Mouse (Mus musculus) hindbrain, embryonic 11.5 days (tissue): ENCODE results near the gene Fabp2. TPM values are rescaled to one million over a fixed set of nuclear protein-coding genes. Genes with fewer than 3 reads are reported as not detected.

ENCODE experiments used
- ATAC-seq: fragments of 200-750 bp; cut with Nextera tagmentation; 2 replicates; pipeline ENCODE4 v1.8.0; 2017; ENCODE audit warnings: mild to moderate bottlenecking, moderate TSS enrichment, moderate library complexity; ENCODE audit not compliant: low FRiP score
- DNase-seq: peaks from one replicate; pipeline ENCODE4 v3.0.0-alpha.2; 2015; ENCODE audit warnings: low spot score
- H3K27ac ChIP-seq: fragments of 300-500 bp; sonication (generic); 2 replicates; pipeline ENCODE4 v1.5.1; 2014; ENCODE audit warnings: mild to moderate bottlenecking, low read depth, low read length
- H3K27me3 ChIP-seq: fragments of 300-500 bp; sonication (generic); 2 replicates; pipeline ENCODE4 v1.6.1; 2014; ENCODE audit warnings: mild to moderate bottlenecking, low read length, moderate library complexity, mixed read lengths; ENCODE audit not compliant: control insufficient read depth, insufficient read depth
- H3K36me3 ChIP-seq: fragments of 300-500 bp; sonication (generic); 2 replicates; pipeline ENCODE4 v1.6.1; 2014; ENCODE audit warnings: mild to moderate bottlenecking, low read length, moderate library complexity, mixed read lengths; ENCODE audit not compliant: control insufficient read depth, insufficient read depth
- H3K4me1 ChIP-seq: fragments of 300-500 bp; sonication (generic); replicated peaks from 2 replicates; pipeline ENCODE4 v1.6.1; 2014; ENCODE audit warnings: low read length, mixed read lengths; ENCODE audit not compliant: control insufficient read depth, insufficient read depth
- H3K4me2 ChIP-seq: fragments of 300-500 bp; sonication (generic); replicated peaks from 2 replicates; pipeline ENCODE4 v1.6.1; 2014; ENCODE audit warnings: mild to moderate bottlenecking, low read depth, low read length
- H3K4me3 ChIP-seq: fragments of 300-500 bp; sonication (generic); 2 replicates; pipeline ENCODE4 v1.5.1; 2014; ENCODE audit warnings: low read depth, low read length
- H3K9ac ChIP-seq: fragments of 300-500 bp; sonication (generic); 2 replicates; pipeline ENCODE4 v1.6.1; 2014; ENCODE audit warnings: low read depth, low read length
- H3K9me3 ChIP-seq: fragments of 300-500 bp; sonication (generic); 2 replicates; pipeline ENCODE4 v1.6.1; 2016; ENCODE audit warnings: low read length; ENCODE audit not compliant: control insufficient read depth
- WGBS: fragments of 180-500 bp; shearing (Covaris S2); extraction: QIAGEN DNeasy Blood & Tissue Kit; methylation state at CpG from one replicate; pipeline ENCODE4 v1.1.7; 2014; 5-methylcytosine and 5-hydroxymethylcytosine counted together
- polyA plus RNA-seq: library from polyadenylated mRNA; unstranded; fragments of >200 nt; fragmentation: Nextera tagmentation; extraction: Ambion mirVana; gene quantifications from 2 replicates; pipeline ENCODE4 v1.2.1, GENCODE M21; 2014

Gene Fabp2
- polyA plus RNA-seq: not detected in 2 replicates

GRCm38 (mm10) chr3:122894772-122895171 lies at the start of gene Fabp2:
Fabp2 (plus strand) TSS chr3:122895072.
- no peaks in the 10 kb centered on the region for H3K36me3 ChIP-seq
- ATAC-seq (no peak), DNase-seq (no peak)
- no peak within 1 kb of the TSS for H3K9ac ChIP-seq
- WGBS: 92% methylated on average over 3 of the region's 3 CpGs
- H3K4me1 ChIP-seq: no peaks in the 10 kb centered on the region
- no peaks in the 10 kb centered on the region for H3K27me3 ChIP-seq
- H3K9me3 ChIP-seq: no peaks in the 10 kb centered on the region
- H3K4me3 ChIP-seq: no peak within 1 kb of the TSS
- H3K4me2 ChIP-seq: no peak within 1 kb of the TSS
- no peak within 1 kb of the TSS for H3K27ac ChIP-seq

- no peak overlapping the region for H3K27ac ChIP-seq
- WGBS: 80% methylated on average over 5 of the region's 5 CpGs
- no peaks in the 10 kb centered on the region for H3K27me3 ChIP-seq
- H3K4me2 ChIP-seq: no peak overlapping the region
- H3K9ac ChIP-seq: no peak overlapping the region
- DNase-seq (no peak), ATAC-seq (no peak)
- no peak overlapping the region for H3K4me3 ChIP-seq
- no peaks in the 10 kb centered on the region for H3K9me3 ChIP-seq
- no peaks in the 10 kb centered on the region for H3K36me3 ChIP-seq
- H3K4me1 ChIP-seq: no peaks in the 10 kb centered on the region
These were observed 46.4 kb upstream of the Fabp2 start for GRCm38 (mm10) chr3:122848410-122849034.

DNA sequence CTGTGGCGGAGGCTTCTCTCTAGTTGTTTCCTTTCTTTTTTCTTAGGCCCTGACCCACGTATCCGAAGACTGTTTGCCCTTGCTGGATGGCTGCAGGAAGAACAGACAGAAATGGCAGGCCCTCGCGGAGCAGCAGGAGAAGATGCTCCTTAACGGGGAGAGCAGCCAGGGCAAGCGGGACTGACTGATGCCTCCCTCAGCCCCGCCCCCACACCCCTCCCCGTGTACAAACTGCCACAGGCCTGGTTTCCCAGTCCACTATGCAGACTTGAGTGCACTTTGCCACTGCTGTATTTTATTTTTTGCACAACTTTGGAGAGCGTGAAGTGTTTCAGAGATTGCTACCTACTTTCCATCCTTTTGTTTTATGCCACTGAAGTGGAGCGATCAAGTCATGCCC lies 39.7 kb upstream of the Fabp2 start:
- DNase-seq (no peak), ATAC-seq (no peak)
- H3K36me3 ChIP-seq: no peaks in the 10 kb centered on the region
- no peaks in the 10 kb centered on the region for H3K27me3 ChIP-seq
- H3K9ac ChIP-seq: no peak overlapping the region
- no peak overlapping the region for H3K4me3 ChIP-seq
- H3K27ac ChIP-seq: no peak overlapping the region
- no peak overlapping the region for H3K4me2 ChIP-seq
- WGBS: 57% methylated on average over 11 of the region's 11 CpGs
- no peaks in the 10 kb centered on the region for H3K9me3 ChIP-seq
- H3K4me1 ChIP-seq: no peaks in the 10 kb centered on the region

- no peaks in the 10 kb centered on the region for H3K27me3 ChIP-seq
- H3K4me3 ChIP-seq: no peak overlapping the region
- H3K4me2 ChIP-seq: no peak overlapping the region
- no peaks in the 10 kb centered on the region for H3K4me1 ChIP-seq
- no peak overlapping the region for H3K27ac ChIP-seq
- no peak overlapping the region for H3K9ac ChIP-seq
- ATAC-seq: no peak
- no peaks in the 10 kb centered on the region for H3K36me3 ChIP-seq
- no peaks in the 10 kb centered on the region for H3K9me3 ChIP-seq
- WGBS: 80% methylated on average over 2 of the region's 2 CpGs
- DNase-seq: no peak
These were observed 35.0 kb upstream of the Fabp2 start for GRCm38 (mm10) chr3:122859829-122860228.

DNA sequence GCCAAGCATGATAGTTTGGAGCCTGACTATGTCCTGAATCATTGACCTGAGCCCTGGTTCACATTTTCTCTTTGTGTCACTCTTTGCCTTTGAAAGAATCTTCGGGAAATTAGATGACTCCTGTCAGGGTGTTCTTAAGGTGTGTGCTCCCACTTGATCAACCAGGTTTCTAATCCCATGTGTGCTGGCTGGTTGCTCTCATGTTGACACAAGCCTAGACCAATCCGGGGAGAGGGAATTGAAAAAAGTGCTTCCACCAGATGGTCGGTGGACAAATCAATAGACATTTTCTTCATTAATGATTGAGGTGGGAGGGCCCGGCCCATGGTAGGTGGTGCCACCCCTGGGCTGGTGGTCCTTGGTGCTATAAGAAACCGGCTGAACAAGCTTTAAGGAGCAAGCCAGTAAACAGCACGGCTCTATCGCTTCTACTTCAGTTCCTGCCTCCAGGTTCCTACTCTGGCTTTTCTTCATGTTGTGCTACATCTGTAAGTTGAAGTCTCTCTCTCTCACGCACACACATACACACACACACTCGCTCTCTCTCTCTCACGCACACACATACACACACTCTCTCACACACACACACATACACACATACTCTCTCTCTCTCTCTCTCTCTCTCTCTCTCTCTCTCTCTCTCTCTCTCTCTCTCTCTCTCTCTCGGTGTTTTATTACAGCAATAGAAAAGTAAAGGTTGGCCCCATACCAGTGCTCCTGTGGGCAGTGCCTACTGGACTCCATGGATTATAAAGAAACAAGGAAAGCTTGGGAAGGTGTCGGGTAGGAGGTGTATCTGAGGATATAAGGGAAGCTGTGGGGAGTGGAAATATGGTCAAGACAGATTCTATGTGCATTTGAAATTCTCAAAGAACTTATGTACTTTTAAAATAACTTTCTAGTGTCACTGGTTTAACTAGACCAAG lies 34.0 kb upstream of the Fabp2 start:
- Histone ChIP-seq H3K9ac (no peak overlapping the region), H3K4me3 (no peak overlapping the region), H3K9me3 (no peaks in the 10 kb centered on the region), H3K36me3 (no peaks in the 10 kb centered on the region), H3K4me1 (no peaks in the 10 kb centered on the region), H3K27ac (no peak overlapping the region), H3K4me2 (no peak overlapping the region), H3K27me3 (no peaks in the 10 kb centered on the region)
- DNase-seq (no peak), ATAC-seq (no peak)
- WGBS: 87% methylated on average over 11 of the region's 12 CpGs

DNA sequence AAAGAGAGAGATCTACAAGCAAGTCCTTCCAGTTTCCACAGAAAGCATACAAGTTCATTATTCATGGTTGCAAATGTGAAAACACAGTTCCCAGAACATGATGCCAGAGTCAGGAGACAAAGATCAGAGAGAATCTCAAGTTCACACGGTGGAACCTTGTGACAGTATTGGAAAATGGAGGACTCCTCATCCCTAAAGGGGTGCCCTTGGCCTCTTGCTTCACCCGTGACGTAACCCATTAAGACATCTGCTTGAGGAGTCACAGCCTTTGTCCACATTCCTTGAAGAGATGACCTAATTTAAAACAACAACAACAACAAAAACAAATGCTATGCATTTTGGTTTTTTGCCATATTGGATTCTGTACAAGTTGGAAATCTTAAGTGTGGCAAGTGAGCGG lies 29.8 kb upstream of the Fabp2 start:
- ATAC-seq: no peak
- Histone ChIP-seq H3K27ac (no peak overlapping the region), H3K27me3 (no peaks in the 10 kb centered on the region), H3K9ac (no peak overlapping the region), H3K4me2 (no peak overlapping the region), H3K4me3 (no peak overlapping the region), H3K9me3 (no peaks in the 10 kb centered on the region), H3K36me3 (no peaks in the 10 kb centered on the region), H3K4me1 (no peaks in the 10 kb centered on the region)
- no peak for DNase-seq
- 85% methylated on average over 4 of the region's 4 CpGs for WGBS

- 92% methylated on average over 1 of the region's 1 CpGs for WGBS
- ATAC-seq: no peak
- no peak for DNase-seq
These were observed 26.6 kb upstream of the Fabp2 start for GRCm38 (mm10) chr3:122868270-122868669.

DNA sequence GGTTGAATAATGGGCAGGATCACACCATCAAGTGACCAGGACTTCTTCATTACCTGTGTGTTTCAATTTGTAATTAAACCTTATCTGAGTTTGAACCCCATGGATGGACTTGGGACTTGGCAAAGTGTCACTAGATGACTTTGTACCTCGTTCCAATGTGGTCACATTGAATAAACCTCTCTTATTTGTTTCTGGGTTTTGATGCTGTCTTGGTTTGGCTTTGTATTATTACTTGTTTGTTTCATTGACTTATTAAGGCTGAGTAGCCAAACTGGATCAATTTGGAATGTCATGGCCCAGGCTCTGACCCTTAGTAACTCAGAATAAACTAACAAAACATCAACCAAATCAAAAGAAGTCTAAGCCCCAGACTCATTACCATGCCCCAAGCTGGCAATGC lies 23.3 kb upstream of the Fabp2 start:
- ATAC-seq: no peak
- no peaks in the 10 kb centered on the region for H3K4me1 ChIP-seq

More at GRCm38 (mm10) chr3:122868270-122868669, 26.6 kb upstream of the Fabp2 start:
- no peak overlapping the region for H3K9ac ChIP-seq
- no peak overlapping the region for H3K4me3 ChIP-seq
- no peaks in the 10 kb centered on the region for H3K36me3 ChIP-seq
- no peaks in the 10 kb centered on the region for H3K4me1 ChIP-seq
- no peak overlapping the region for H3K27ac ChIP-seq
- no peaks in the 10 kb centered on the region for H3K9me3 ChIP-seq
- H3K27me3 ChIP-seq: no peaks in the 10 kb centered on the region
- H3K4me2 ChIP-seq: no peak overlapping the region

DNA sequence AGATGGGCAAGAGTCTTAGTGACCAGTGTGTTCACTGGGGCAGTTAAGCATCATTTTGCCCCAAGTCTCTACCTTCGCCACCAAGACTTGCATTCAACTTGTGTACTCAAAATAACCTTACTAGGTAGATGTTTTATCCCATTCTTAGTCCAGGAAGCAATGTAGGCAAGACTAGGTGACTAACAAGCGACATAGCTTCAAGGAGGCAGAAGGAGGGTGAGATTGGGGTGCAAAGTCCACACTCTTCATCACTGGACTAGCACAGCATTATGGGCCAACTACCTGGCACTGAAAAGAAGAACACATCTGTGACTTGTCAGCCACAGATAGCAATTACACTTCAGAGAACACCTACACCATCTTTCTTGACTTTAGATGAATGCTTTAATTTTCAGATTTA lies 18.0 kb upstream of the Fabp2 start:
- no peak for DNase-seq
- ATAC-seq: no peak
- 84% methylated on average over 2 of the region's 2 CpGs for WGBS

More for the DNA sequence above, 23.3 kb upstream of the Fabp2 start:
- no peak for DNase-seq
- 89% methylated on average over 1 of the region's 1 CpGs for WGBS
- H3K27me3 ChIP-seq: no peaks in the 10 kb centered on the region
- H3K4me2 ChIP-seq: no peak overlapping the region
- H3K9me3 ChIP-seq: no peaks in the 10 kb centered on the region
- no peaks in the 10 kb centered on the region for H3K36me3 ChIP-seq
- H3K9ac ChIP-seq: no peak overlapping the region
- no peak overlapping the region for H3K27ac ChIP-seq
- no peak overlapping the region for H3K4me3 ChIP-seq

More for the DNA sequence above, 18.0 kb upstream of the Fabp2 start:
- no peak overlapping the region for H3K4me3 ChIP-seq
- no peak overlapping the region for H3K4me2 ChIP-seq
- no peaks in the 10 kb centered on the region for H3K27me3 ChIP-seq
- H3K9me3 ChIP-seq: no peaks in the 10 kb centered on the region
- no peaks in the 10 kb centered on the region for H3K4me1 ChIP-seq
- H3K36me3 ChIP-seq: no peaks in the 10 kb centered on the region
- H3K9ac ChIP-seq: no peak overlapping the region
- no peak overlapping the region for H3K27ac ChIP-seq
